Mouse (Mus musculus): ENCODE data around the gene Lhpp. TPM values are rescaled to one million over a fixed set of nuclear protein-coding genes. Genes with fewer than 3 reads are reported as not detected.

The Lhpp gene
- polyA plus RNA-seq, 1 experiment from 2014 or later = 14.3 TPM

DNA sequence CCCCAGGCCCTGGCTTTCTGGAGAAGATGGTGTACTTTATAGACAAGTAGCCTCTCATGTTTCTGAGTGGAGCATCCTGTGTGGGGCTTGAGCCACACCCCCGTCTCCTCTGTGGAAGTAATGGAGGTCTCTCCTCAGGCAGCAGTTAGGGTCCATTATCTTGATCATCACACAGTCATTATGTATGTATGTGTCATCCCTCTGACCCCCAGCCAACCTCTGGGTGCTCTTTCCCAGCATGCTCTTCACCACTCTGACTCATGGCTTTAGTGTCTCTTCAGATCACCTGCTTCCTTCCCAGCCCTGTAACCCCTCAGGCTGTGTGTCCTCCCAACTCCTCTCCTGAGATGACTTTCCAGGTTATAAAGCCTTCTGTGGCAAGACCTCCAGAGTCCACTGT, 31.2 kb downstream of the Lhpp start:
- no peak overlapping the region for H3K27ac ChIP-seq (replicated peaks; ENCODE audit: low read depth, low read length)
- no peaks in the 10 kb centered on the region for H3K9me3 ChIP-seq (ENCODE audit: control insufficient read depth, low read length)
- no peak overlapping the region for H3K9ac ChIP-seq (ENCODE audit: low read depth, low read length)
- H3K4me1 ChIP-seq (ENCODE audit: control insufficient read depth, insufficient read depth, low read length) = no peaks in the 10 kb centered on the region
- DNase-seq (ENCODE audit: low spot score) = no peak
- H3K27me3 ChIP-seq (replicated peaks; ENCODE audit: control insufficient read depth, insufficient read depth, low read length) = no peaks in the 10 kb centered on the region
- H3K4me2 ChIP-seq (ENCODE audit: low read depth, low read length) = no peak overlapping the region
- H3K4me3 ChIP-seq (ENCODE audit: low read depth, low read length) = no peak overlapping the region
- ATAC-seq (ENCODE audit: low read depth) = no peak
- H3K36me3 ChIP-seq (ENCODE audit: control insufficient read depth, insufficient read depth, low read length) = no peaks in the 10 kb centered on the region
- no CpG with 5 or more reads among the region's 1 CpGs for whole genome bisulfite sequencing

DNA sequence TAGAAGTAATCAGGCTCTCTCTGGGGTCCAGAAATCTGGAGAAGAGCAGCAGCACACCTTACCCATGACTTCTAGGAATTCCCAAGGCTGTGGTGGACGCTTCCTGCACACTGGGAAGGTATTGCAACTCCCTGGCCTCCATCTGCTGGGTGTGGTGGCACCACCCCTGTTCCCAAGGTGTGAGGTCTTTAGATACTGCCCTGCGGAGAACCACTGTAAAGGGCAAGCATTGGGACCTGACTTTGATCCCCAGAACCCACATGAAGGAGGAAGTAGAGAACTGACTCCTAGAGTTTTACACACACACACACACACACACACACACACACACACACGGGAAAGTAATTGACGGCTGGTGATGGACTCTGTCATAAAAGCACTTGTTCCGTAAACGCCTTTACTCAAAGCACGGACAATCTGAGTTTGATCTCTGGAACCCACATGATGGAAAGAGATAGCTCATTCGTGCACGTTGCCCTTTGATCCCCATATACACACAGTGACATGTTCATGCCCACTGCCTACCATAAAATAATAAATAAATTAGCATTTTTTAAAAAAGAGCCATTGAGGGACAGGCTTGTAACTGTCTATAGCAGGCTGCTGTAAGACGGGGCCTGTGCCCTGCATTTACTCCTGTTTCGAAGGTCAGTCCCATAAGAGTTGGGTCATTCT, 34.3 kb downstream of the Lhpp start:
- Histone ChIP-seq H3K27ac (replicated peaks; ENCODE audit: low read depth, low read length) (no peak overlapping the region), H3K36me3 (ENCODE audit: control insufficient read depth, insufficient read depth, low read length) (no peaks in the 10 kb centered on the region), H3K4me3 (ENCODE audit: low read depth, low read length) (no peak overlapping the region), H3K9me3 (ENCODE audit: control insufficient read depth, low read length) (no peaks in the 10 kb centered on the region), H3K4me2 (ENCODE audit: low read depth, low read length) (no peak overlapping the region), H3K4me1 (ENCODE audit: control insufficient read depth, insufficient read depth, low read length) (no peaks in the 10 kb centered on the region), H3K27me3 (replicated peaks; ENCODE audit: control insufficient read depth, insufficient read depth, low read length) (no peaks in the 10 kb centered on the region), H3K9ac (ENCODE audit: low read depth, low read length) (no peak overlapping the region)
- DNase-seq (ENCODE audit: low spot score) (no peak), ATAC-seq (ENCODE audit: low read depth) (no peak)
- WGBS = 74% methylated on average over 11 of the region's 11 CpGs

DNA sequence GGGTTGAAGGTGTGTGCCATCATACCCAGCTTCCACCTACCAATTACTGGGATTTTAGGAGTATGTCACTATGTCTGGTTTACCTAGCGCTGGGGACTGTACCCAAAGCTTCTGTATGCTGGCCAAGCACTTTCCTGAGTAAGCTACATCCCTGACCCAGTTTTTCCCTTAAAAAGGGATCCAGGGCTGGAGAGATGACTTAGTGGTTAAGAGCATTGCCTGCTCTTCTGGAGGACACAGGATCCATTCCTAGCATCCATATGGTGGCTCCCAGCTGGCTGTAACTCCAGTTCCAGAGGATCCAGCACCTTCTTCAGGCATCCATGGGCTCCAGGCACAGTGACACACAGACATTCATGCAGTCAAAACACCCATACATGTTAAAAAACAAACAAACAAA, 36.1 kb downstream of the Lhpp start:
- Histone ChIP-seq H3K4me3 (ENCODE audit: low read depth, low read length) (no peak overlapping the region), H3K4me1 (ENCODE audit: control insufficient read depth, insufficient read depth, low read length) (no peaks in the 10 kb centered on the region), H3K9me3 (ENCODE audit: control insufficient read depth, low read length) (no peaks in the 10 kb centered on the region), H3K9ac (ENCODE audit: low read depth, low read length) (no peak overlapping the region), H3K4me2 (ENCODE audit: low read depth, low read length) (no peak overlapping the region), H3K36me3 (ENCODE audit: control insufficient read depth, insufficient read depth, low read length) (no peaks in the 10 kb centered on the region), H3K27ac (replicated peaks; ENCODE audit: low read depth, low read length) (no peak overlapping the region), H3K27me3 (replicated peaks; ENCODE audit: control insufficient read depth, insufficient read depth, low read length) (no peaks in the 10 kb centered on the region)
- ATAC-seq (ENCODE audit: low read depth) (no peak), DNase-seq (ENCODE audit: low spot score) (no peak)
- 95% methylated on average over 1 of the region's 1 CpGs for WGBS

DNA sequence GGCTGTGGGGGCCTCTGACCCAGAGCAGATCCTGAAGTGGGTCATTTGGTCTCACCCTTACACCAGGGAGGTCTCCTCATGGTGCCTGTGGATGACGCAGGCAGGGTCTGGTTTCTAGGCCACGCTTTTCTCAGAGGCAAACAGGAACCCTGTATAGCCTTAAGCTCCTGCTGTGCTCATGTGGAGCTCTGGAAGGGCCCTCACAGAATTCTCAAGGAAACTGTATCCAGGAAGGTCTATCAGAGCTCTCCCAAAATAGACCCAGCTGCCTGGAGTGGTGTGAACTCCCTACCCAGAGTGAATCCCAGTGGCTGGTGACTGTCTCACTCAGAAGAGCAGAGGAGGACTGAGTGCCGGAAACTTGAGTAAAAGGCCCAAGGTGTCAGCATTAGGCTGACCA, 44.0 kb downstream of the Lhpp start:
- H3K4me2 ChIP-seq (ENCODE audit: low read depth, low read length) = no peak overlapping the region
- DNase-seq (ENCODE audit: low spot score) (no peak), ATAC-seq (ENCODE audit: low read depth) (no peak)
- H3K27me3 ChIP-seq (replicated peaks; ENCODE audit: control insufficient read depth, insufficient read depth, low read length) = no peaks in the 10 kb centered on the region
- H3K9me3 ChIP-seq (ENCODE audit: control insufficient read depth, low read length) = no peaks in the 10 kb centered on the region
- no peak overlapping the region for H3K9ac ChIP-seq (ENCODE audit: low read depth, low read length)
- WGBS = 64% methylated on average over 3 of the region's 3 CpGs
- H3K36me3 ChIP-seq (ENCODE audit: control insufficient read depth, insufficient read depth, low read length) = no peaks in the 10 kb centered on the region
- no peak overlapping the region for H3K27ac ChIP-seq (replicated peaks; ENCODE audit: low read depth, low read length)
- no peak overlapping the region for H3K4me3 ChIP-seq (ENCODE audit: low read depth, low read length)
- peaks cover 25% of the 10 kb centered on the region for H3K4me1 ChIP-seq (ENCODE audit: control insufficient read depth, insufficient read depth, low read length)

DNA sequence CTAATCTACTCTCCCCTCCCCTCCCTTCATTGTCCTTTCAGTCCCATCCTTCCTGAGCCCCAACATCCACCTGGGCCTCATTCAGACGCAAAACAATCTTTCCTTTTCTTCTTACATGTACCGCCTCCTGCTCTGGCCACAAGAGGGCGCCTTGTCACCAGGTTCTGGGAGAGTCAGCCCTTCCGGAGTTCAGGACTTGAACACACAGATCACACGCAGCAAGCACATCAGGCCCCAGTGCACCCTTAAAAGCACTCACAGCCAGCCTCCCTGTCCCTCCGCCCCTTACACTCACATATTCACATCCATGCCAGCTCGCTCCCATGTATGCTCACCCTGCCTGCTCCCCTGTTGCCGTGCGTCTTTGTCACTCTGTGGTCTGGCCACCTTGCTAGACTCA, 45.6 kb downstream of the Lhpp start:
- 18% methylated on average over 9 of the region's 9 CpGs for WGBS
- no peak overlapping the region for H3K9ac ChIP-seq (ENCODE audit: low read depth, low read length)
- no peaks in the 10 kb centered on the region for H3K27me3 ChIP-seq (replicated peaks; ENCODE audit: control insufficient read depth, insufficient read depth, low read length)
- peaks cover 39% of the 10 kb centered on the region for H3K4me1 ChIP-seq (ENCODE audit: control insufficient read depth, insufficient read depth, low read length)
- no peaks in the 10 kb centered on the region for H3K36me3 ChIP-seq (ENCODE audit: control insufficient read depth, insufficient read depth, low read length)
- ATAC-seq (ENCODE audit: low read depth) = peak; percentile 67
- no peaks in the 10 kb centered on the region for H3K9me3 ChIP-seq (ENCODE audit: control insufficient read depth, low read length)
- no peak overlapping the region for H3K27ac ChIP-seq (replicated peaks; ENCODE audit: low read depth, low read length)
- peak; percentile 94 for DNase-seq (ENCODE audit: low spot score)
- H3K4me2 ChIP-seq (ENCODE audit: low read depth, low read length) = no peak overlapping the region
- H3K4me3 ChIP-seq (ENCODE audit: low read depth, low read length) = no peak overlapping the region

DNA sequence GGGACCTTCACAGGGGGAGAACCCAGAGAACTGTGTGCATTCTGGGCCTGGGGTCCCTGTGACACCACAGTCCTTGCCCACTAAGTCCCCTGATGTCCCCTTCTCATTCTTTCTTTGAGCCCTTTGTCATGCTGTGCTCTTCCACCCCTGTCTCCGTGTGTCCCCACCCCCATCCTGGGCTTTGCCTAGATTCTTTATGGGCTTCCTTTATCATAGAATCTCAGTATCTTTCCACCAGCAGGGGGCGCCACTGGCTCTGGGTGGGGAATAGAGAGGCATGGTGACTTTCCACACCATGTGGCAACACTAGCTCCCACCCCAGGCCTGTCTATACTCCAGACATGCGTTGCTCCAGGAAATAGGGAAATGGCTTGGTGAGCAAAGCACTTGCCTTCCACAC, 46.1 kb downstream of the Lhpp start:
- Histone ChIP-seq H3K9ac (ENCODE audit: low read depth, low read length) (no peak overlapping the region), H3K27me3 (replicated peaks; ENCODE audit: control insufficient read depth, insufficient read depth, low read length) (no peaks in the 10 kb centered on the region), H3K4me3 (ENCODE audit: low read depth, low read length) (no peak overlapping the region), H3K27ac (replicated peaks; ENCODE audit: low read depth, low read length) (no peak overlapping the region), H3K4me1 (ENCODE audit: control insufficient read depth, insufficient read depth, low read length) (peaks cover 39% of the 10 kb centered on the region), H3K36me3 (ENCODE audit: control insufficient read depth, insufficient read depth, low read length) (no peaks in the 10 kb centered on the region), H3K9me3 (ENCODE audit: control insufficient read depth, low read length) (no peaks in the 10 kb centered on the region), H3K4me2 (ENCODE audit: low read depth, low read length) (no peak overlapping the region)
- peak; percentile 89 for DNase-seq (ENCODE audit: low spot score)
- 5% methylated on average over 3 of the region's 3 CpGs for WGBS
- ATAC-seq (ENCODE audit: low read depth) = peak; percentile 67

- H3K27me3 ChIP-seq (replicated peaks; ENCODE audit: control insufficient read depth, insufficient read depth, low read length) = no peaks in the 10 kb centered on the region
- peak overlapping the region; percentile 59 for H3K27ac ChIP-seq (replicated peaks; ENCODE audit: low read depth, low read length)
- H3K9ac ChIP-seq (ENCODE audit: low read depth, low read length) = no peak overlapping the region
- H3K4me1 ChIP-seq (ENCODE audit: control insufficient read depth, insufficient read depth, low read length) = peaks cover 39% of the 10 kb centered on the region
- H3K9me3 ChIP-seq (ENCODE audit: control insufficient read depth, low read length) = no peaks in the 10 kb centered on the region
- ATAC-seq (ENCODE audit: low read depth) (no peak), DNase-seq (ENCODE audit: low spot score) (peak; percentile 20)
- H3K36me3 ChIP-seq (ENCODE audit: control insufficient read depth, insufficient read depth, low read length) = no peaks in the 10 kb centered on the region
- no peak overlapping the region for H3K4me3 ChIP-seq (ENCODE audit: low read depth, low read length)
- peak overlapping the region; percentile 18; the same call in 1 of the 2 replicates for H3K4me2 ChIP-seq (ENCODE audit: low read depth, low read length)
- WGBS = 29% methylated on average over 14 of the region's 14 CpGs
These were observed 47.1 kb downstream of the Lhpp start for GRCm38 (mm10) chr7:132657371-132658057.

DNA sequence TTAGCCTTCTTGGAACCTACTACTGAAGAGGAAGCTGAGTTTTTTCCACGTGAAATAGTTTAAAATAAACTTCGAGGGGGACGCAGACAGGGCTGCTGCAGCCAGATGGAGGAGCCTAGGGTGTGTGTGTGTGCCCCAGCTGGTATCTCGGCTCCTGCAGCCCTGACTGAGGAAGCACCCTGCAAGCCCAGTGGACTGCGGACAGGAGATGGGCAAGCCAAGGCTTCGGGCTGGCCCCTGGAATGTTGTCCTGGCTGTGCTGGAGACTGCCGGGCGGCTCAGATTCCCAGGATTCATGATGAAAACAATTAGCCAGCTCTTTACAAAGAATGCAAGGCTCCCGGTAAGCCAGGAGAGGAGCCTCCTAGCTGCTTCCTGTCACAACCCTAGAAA, 47.6 kb downstream of the Lhpp start:
- Histone ChIP-seq H3K9me3 (ENCODE audit: control insufficient read depth, low read length) (no peaks in the 10 kb centered on the region), H3K27ac (replicated peaks; ENCODE audit: low read depth, low read length) (peak overlapping the region; percentile 59), H3K27me3 (replicated peaks; ENCODE audit: control insufficient read depth, insufficient read depth, low read length) (no peaks in the 10 kb centered on the region), H3K4me2 (ENCODE audit: low read depth, low read length) (peak overlapping the region; percentile 18; the same call in 1 of the 2 replicates), H3K9ac (ENCODE audit: low read depth, low read length) (peak overlapping the region; percentile 10; the same call in 1 of the 2 replicates), H3K36me3 (ENCODE audit: control insufficient read depth, insufficient read depth, low read length) (no peaks in the 10 kb centered on the region), H3K4me1 (ENCODE audit: control insufficient read depth, insufficient read depth, low read length) (peaks cover 39% of the 10 kb centered on the region), H3K4me3 (ENCODE audit: low read depth, low read length) (no peak overlapping the region)
- peak; percentile 66 for DNase-seq (ENCODE audit: low spot score)
- 5% methylated on average over 7 of the region's 9 CpGs for WGBS
- ATAC-seq (ENCODE audit: low read depth) = peak; percentile 17; the same call in 1 of the 2 replicates

DNA sequence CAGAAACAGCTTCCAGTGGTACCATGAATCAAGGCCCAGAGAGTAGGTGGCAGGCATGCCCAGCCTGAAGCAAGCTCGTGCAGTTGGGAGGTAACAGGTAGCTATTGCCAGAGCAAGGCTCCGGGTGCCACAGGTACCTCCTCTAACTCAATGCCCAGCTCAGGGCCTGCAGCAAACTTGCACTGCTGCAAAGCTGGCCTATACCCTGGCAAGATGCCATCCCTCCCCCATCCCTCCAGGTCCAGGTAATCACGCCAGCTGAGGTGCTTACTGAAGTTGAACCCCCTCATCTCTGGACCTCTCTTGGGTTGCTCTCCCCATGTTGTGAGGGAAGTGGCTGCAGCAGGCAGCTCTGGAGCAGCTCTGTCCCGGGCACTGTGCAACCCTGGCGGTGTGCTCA, 48.2 kb downstream of the Lhpp start:
- no peaks in the 10 kb centered on the region for H3K36me3 ChIP-seq (ENCODE audit: control insufficient read depth, insufficient read depth, low read length)
- 82% methylated on average over 5 of the region's 5 CpGs for WGBS
- H3K27me3 ChIP-seq (replicated peaks; ENCODE audit: control insufficient read depth, insufficient read depth, low read length) = no peaks in the 10 kb centered on the region
- no peak overlapping the region for H3K4me3 ChIP-seq (ENCODE audit: low read depth, low read length)
- no peak overlapping the region for H3K4me2 ChIP-seq (ENCODE audit: low read depth, low read length)
- no peak for DNase-seq (ENCODE audit: low spot score)
- no peak overlapping the region for H3K9ac ChIP-seq (ENCODE audit: low read depth, low read length)
- no peaks in the 10 kb centered on the region for H3K9me3 ChIP-seq (ENCODE audit: control insufficient read depth, low read length)
- peaks cover 39% of the 10 kb centered on the region for H3K4me1 ChIP-seq (ENCODE audit: control insufficient read depth, insufficient read depth, low read length)
- H3K27ac ChIP-seq (replicated peaks; ENCODE audit: low read depth, low read length) = peak overlapping the region; percentile 59; the same call in 1 of the 2 replicates
- no peak for ATAC-seq (ENCODE audit: low read depth)

Data from embryonic facial prominence, embryonic 14.5 days (tissue).